Comparison of ENCODE assay signal across 15 mouse cellular contexts in the genomic region with DNA sequence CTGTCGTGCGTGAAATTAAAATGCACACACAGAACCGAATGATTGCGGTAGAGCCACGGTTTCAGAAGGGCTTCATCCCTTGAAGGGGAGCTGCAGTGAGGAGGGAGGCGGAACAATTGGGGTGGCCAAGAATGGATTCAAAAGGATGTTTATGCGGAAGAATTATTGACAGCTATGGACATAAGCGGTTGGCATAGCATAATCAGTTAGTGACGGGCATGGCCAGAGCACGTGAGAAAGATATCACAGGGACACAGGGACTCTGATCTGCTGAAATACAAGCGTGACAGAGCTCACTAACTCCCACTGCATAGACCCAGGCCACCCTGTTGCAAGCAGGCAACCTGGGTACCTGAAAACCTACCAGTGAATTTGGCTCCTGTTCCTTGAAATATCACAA.
A peak's percentile ranks its signal among the peaks of the same experiment; 100 is the strongest.
DNase-seq lines count a peak whose midpoint lies in the region; ATAC-seq lines count a peak whose summit lies in the region.
"Had no signal": no experiment of that assay in that cellular context is flagged by ENCODE, and none has a peak within 500 bp of the region (broad histone marks: within the 10 kb centered on the region; RNA-seq: fewer than 3 reads in every experiment).

No protein-coding gene starts in this region.

- no peaks in the 10 kb centered on the region for H3K36me3 ChIP-seq in hindbrain, embryonic 13.5 days
- H3K36me3 ChIP-seq in hindbrain, embryonic 11.5 days (ENCODE audit: control insufficient read depth, insufficient read depth, low read length) = no peaks in the 10 kb centered on the region
- no peaks in the 10 kb centered on the region for H3K36me3 ChIP-seq in hindbrain, embryonic 15.5 days
- H3K36me3 ChIP-seq in limb, embryonic 13.5 days = no peaks in the 10 kb centered on the region
- H3K36me3 ChIP-seq in neural tube, embryonic 14.5 days (ENCODE audit: control insufficient read depth, insufficient read depth, low read length) = no peaks in the 10 kb centered on the region
- H3K36me3 ChIP-seq: embryonic facial prominence, embryonic 13.5 days; G1E had no signal

- peaks cover 10% of the 10 kb centered on the region for H3K4me1 ChIP-seq in hindbrain, embryonic 13.5 days (replicated peaks)
- no peaks in the 10 kb centered on the region for H3K4me1 ChIP-seq in hindbrain, embryonic 11.5 days (replicated peaks; ENCODE audit: control insufficient read depth, insufficient read depth, low read length)
- no peaks in the 10 kb centered on the region for H3K4me1 ChIP-seq in hindbrain, embryonic 15.5 days (replicated peaks)
- H3K4me1 ChIP-seq in limb, embryonic 13.5 days = peaks cover 22% of the 10 kb centered on the region
- H3K4me1 ChIP-seq in neural tube, embryonic 14.5 days (ENCODE audit: control insufficient read depth, insufficient read depth, low read length) = no peaks in the 10 kb centered on the region
- H3K4me1 ChIP-seq: embryonic facial prominence, embryonic 13.5 days had no signal

- no peak for DNase-seq in hindbrain, embryonic 11.5 days (ENCODE audit: low spot score)
- no peak for DNase-seq in frontal cortex, adult 2 months (ENCODE audit: extremely low spot score in 1 of 2, low spot score in 1 of 2)
- DNase-seq: forebrain, postnatal 0 days; gastrocnemius, postnatal 14 days; liver, postnatal 0 days; lung, postnatal 14 days; right cerebral cortex, postnatal 14 days had no signal

- no peak overlapping the region for H3K27ac ChIP-seq in hindbrain, embryonic 13.5 days
- no peak overlapping the region for H3K27ac ChIP-seq in hindbrain, embryonic 11.5 days (ENCODE audit: low read depth, low read length)
- H3K27ac ChIP-seq in hindbrain, embryonic 15.5 days (replicated peaks) = no peak overlapping the region
- peak overlapping the region; percentile 74 for H3K27ac ChIP-seq in limb, embryonic 13.5 days
- H3K27ac ChIP-seq in neural tube, embryonic 14.5 days (ENCODE audit: low read depth, low read length) = no peak overlapping the region
- H3K27ac ChIP-seq: embryonic facial prominence, embryonic 13.5 days had no signal

- no peak for ATAC-seq in hindbrain, embryonic 13.5 days (ENCODE audit: low FRiP score)
- no peak for ATAC-seq in hindbrain, embryonic 11.5 days (ENCODE audit: low FRiP score)
- ATAC-seq in hindbrain, embryonic 15.5 days (ENCODE audit: low FRiP score, low read depth) = no peak
- no peak for ATAC-seq in limb, embryonic 13.5 days (ENCODE audit: low FRiP score, low read depth)
- ATAC-seq in neural tube, embryonic 14.5 days (ENCODE audit: low read depth) = no peak
- no peak for ATAC-seq in megakaryocyte progenitor cell, adult 5-6 weeks (replicated peaks; ENCODE audit: poor library complexity)
- ATAC-seq: forebrain, postnatal 0 days; intestine, embryonic 16.5 days; liver, postnatal 0 days had no signal

- H3K9me3 ChIP-seq in hindbrain, embryonic 13.5 days = no peaks in the 10 kb centered on the region
- H3K9me3 ChIP-seq in hindbrain, embryonic 11.5 days (ENCODE audit: control insufficient read depth, low read length) = no peaks in the 10 kb centered on the region
- no peaks in the 10 kb centered on the region for H3K9me3 ChIP-seq in hindbrain, embryonic 15.5 days
- H3K9me3 ChIP-seq in limb, embryonic 13.5 days = no peaks in the 10 kb centered on the region
- H3K9me3 ChIP-seq in neural tube, embryonic 14.5 days (ENCODE audit: control insufficient read depth, low read length) = no peaks in the 10 kb centered on the region
- H3K9me3 ChIP-seq: embryonic facial prominence, embryonic 13.5 days had no signal

- WGBS in hindbrain, embryonic 13.5 days = 53% methylated on average over 11 of the region's 11 CpGs
- 65% methylated on average over 11 of the region's 11 CpGs for WGBS in hindbrain, embryonic 11.5 days
- 42% methylated on average over 11 of the region's 11 CpGs for WGBS in hindbrain, embryonic 15.5 days
- 78% methylated on average over 11 of the region's 11 CpGs for WGBS in limb, embryonic 13.5 days
- WGBS in neural tube, embryonic 14.5 days = 48% methylated on average over 11 of the region's 11 CpGs

- H3K4me2 ChIP-seq in hindbrain, embryonic 13.5 days = peak overlapping the region; percentile 42
- no peak overlapping the region for H3K4me2 ChIP-seq in hindbrain, embryonic 11.5 days (replicated peaks; ENCODE audit: low read depth, low read length)
- H3K4me2 ChIP-seq in hindbrain, embryonic 15.5 days = peak overlapping the region; percentile 33
- no peak overlapping the region for H3K4me2 ChIP-seq in limb, embryonic 13.5 days (replicated peaks)
- H3K4me2 ChIP-seq in neural tube, embryonic 14.5 days (ENCODE audit: low read depth, low read length) = peak overlapping the region; percentile 32; the same call in 1 of the 2 replicates
- H3K4me2 ChIP-seq: embryonic facial prominence, embryonic 13.5 days had no signal

- no peak overlapping the region for H3K9ac ChIP-seq in hindbrain, embryonic 13.5 days
- no peak overlapping the region for H3K9ac ChIP-seq in hindbrain, embryonic 11.5 days (ENCODE audit: low read depth, low read length)
- H3K9ac ChIP-seq in hindbrain, embryonic 15.5 days = no peak overlapping the region
- H3K9ac ChIP-seq in limb, embryonic 13.5 days = no peak overlapping the region
- H3K9ac ChIP-seq in neural tube, embryonic 14.5 days (replicated peaks; ENCODE audit: low read depth, low read length) = no peak overlapping the region
- H3K9ac ChIP-seq: embryonic facial prominence, embryonic 13.5 days; forebrain, postnatal 0 days; liver, postnatal 0 days had no signal

- H3K4me3 ChIP-seq in hindbrain, embryonic 13.5 days = no peak overlapping the region
- H3K4me3 ChIP-seq in hindbrain, embryonic 11.5 days (ENCODE audit: low read depth, low read length) = no peak overlapping the region
- peak overlapping the region; percentile 17 for H3K4me3 ChIP-seq in hindbrain, embryonic 15.5 days
- no peak overlapping the region for H3K4me3 ChIP-seq in limb, embryonic 13.5 days
- no peak overlapping the region; the same call in 1 of the 2 replicates for H3K4me3 ChIP-seq in neural tube, embryonic 14.5 days (ENCODE audit: low read depth, low read length)
- H3K4me3 ChIP-seq: embryonic facial prominence, embryonic 13.5 days had no signal

- no peaks in the 10 kb centered on the region for H3K27me3 ChIP-seq in hindbrain, embryonic 13.5 days
- no peaks in the 10 kb centered on the region for H3K27me3 ChIP-seq in hindbrain, embryonic 11.5 days (ENCODE audit: control insufficient read depth, insufficient read depth, low read length)
- H3K27me3 ChIP-seq in hindbrain, embryonic 15.5 days = 0 out of 2 replicates have a peak, but pooled peaks cover 2% of the 10 kb centered on the region
- H3K27me3 ChIP-seq in limb, embryonic 13.5 days = no peaks in the 10 kb centered on the region
- H3K27me3 ChIP-seq in neural tube, embryonic 14.5 days (ENCODE audit: control insufficient read depth, insufficient read depth, low read length) = no peaks in the 10 kb centered on the region
- H3K27me3 ChIP-seq: embryonic facial prominence, embryonic 13.5 days had no signal

Comparison
In these comparisons a context has a peak if more than half of its experiments do, and no peak if none do; other contexts are left out.
1. H3K4me2 ChIP-seq: peak in hindbrain, embryonic 13.5 days (single experiment), hindbrain, embryonic 15.5 days (single experiment) and neural tube, embryonic 14.5 days (single experiment); none in hindbrain, embryonic 11.5 days (single experiment) and limb, embryonic 13.5 days (single experiment).